17 mouse cellular contexts compared by ENCODE assay signal in the genomic region with DNA sequence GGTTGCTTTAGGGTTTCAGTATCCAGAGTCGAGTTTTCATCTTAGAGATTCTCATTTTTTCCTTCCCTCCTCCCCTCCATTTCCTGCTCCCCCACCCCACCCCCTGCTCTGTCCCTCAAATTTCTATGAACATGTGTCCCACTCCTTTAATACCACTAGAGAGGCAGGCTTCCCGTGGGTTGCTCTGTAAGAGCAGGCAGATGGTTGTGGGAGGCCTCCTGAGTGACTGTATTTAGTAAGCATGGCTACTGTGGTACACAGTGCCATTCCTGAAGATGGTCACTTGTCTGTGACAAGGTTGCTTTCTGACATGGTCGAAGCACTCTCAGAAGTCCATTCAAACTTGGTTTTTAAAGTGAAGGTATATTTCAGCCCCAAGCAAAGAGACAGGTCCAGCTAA.
DNase-seq lines count a peak whose midpoint lies in the region.
"Had no signal": no experiment of that assay in that cellular context is flagged by ENCODE, and none has a peak within 500 bp of the region (broad histone marks: within the 10 kb centered on the region; RNA-seq: fewer than 3 reads in every experiment).

No protein-coding gene starts in this region.

- peak; percentile 21 to 51 for DNase-seq in frontal cortex, postnatal 36 days (ENCODE audit: low spot score in 2 of 2)
- no peak for DNase-seq in frontal cortex, postnatal 14 days (ENCODE audit: low spot score in 2 of 2)
- peak; percentile 22 for DNase-seq in right cerebral cortex, adult 18-20 months
- DNase-seq in right cerebral cortex, postnatal 10 days (ENCODE audit: low spot score in 2 of 2) = no peak
- DNase-seq in layer of hippocampus, adult 8-10 months (ENCODE audit: low spot score in 2 of 2) = peak; percentile 23 to 39
- peak; percentile 79 for DNase-seq in telencephalon, adult 2 months (ENCODE audit: low read depth, low spot score)
- DNase-seq in urinary bladder, postnatal 25 days (ENCODE audit: low spot score) = no peak
- DNase-seq: adrenal gland, adult 2 months; adrenal gland, postnatal 25 days; cerebellum, adult 11 months; cerebellum, adult 8-10 months; cerebellum, postnatal 14 days; embryo, embryonic 11 days; gastrocnemius, postnatal 10 days; heart, adult 18-20 months; heart, postnatal 10 days; heart, postnatal 4 days had no signal

Comparison
In these comparisons a context has a peak if more than half of its experiments do, and no peak if none do; other contexts are left out.
1. DNase-seq: peak in frontal cortex, postnatal 36 days (2 of 2), right cerebral cortex, adult 18-20 months (single experiment), layer of hippocampus, adult 8-10 months (2 of 2) and telencephalon, adult 2 months (single experiment); none in frontal cortex, postnatal 14 days (0 of 2), right cerebral cortex, postnatal 10 days (0 of 2) and urinary bladder, postnatal 25 days (single experiment).